Mouse (Mus musculus) testis, adult 2 months (tissue): ENCODE measurements around the gene Vegfb.

Experiments used
- CTCF ChIP-seq: fragments of 200-500 bp; IDR thresholded peaks from 2 replicates; pipeline ENCODE4 v1.5.1; 2012; ENCODE audit warnings: low read depth, mild to moderate bottlenecking, inconsistent platforms, low read length, moderate library complexity; ENCODE audit not compliant: control insufficient read depth, insufficient read depth, insufficient replicate concordance
- POLR2A ChIP-seq: fragments of 200-500 bp; IDR thresholded peaks from 2 replicates; pipeline ENCODE4 v1.6.1; 2012; ENCODE audit warnings: low read depth, mild to moderate bottlenecking, inconsistent platforms, low read length, moderate library complexity; ENCODE audit not compliant: control insufficient read depth

GRCm38 (mm10) chr19:7014481-7015135 lies 27.2 kb upstream of the Vegfb start:
- TF ChIP-seq CTCF (no peak), POLR2A (no peak)
